Mouse (Mus musculus) testis, adult 2 months (tissue): Measurements from ENCODE around the gene Vwa8.

Experiments used
- CTCF ChIP-seq: fragments of 200-500 bp; IDR thresholded peaks from 2 replicates; pipeline ENCODE4 v1.5.1; 2012; ENCODE audit warnings: low read depth, mild to moderate bottlenecking, inconsistent platforms, low read length, moderate library complexity; ENCODE audit not compliant: control insufficient read depth, insufficient read depth, insufficient replicate concordance
- POLR2A ChIP-seq: fragments of 200-500 bp; IDR thresholded peaks from 2 replicates; pipeline ENCODE4 v1.6.1; 2012; ENCODE audit warnings: low read depth, mild to moderate bottlenecking, inconsistent platforms, low read length, moderate library complexity; ENCODE audit not compliant: control insufficient read depth

- no peak for TF ChIP-seq CTCF
- TF ChIP-seq POLR2A, result no peak
These were observed 351.5 kb downstream of the Vwa8 start for GRCm38 (mm10) chr14:79200133-79200891.
